Mouse (Mus musculus) thymus, adult 2 months (tissue): Measurements from ENCODE around the gene Creb1. TPM values are rescaled to one million over a fixed set of nuclear protein-coding genes. Genes with fewer than 3 reads are reported as not detected.

ENCODE experiments used
- DNase-seq: peaks from one replicate; pipeline ENCODE4 v3.0.0; 2021
- H3K27ac ChIP-seq: fragments of 200-500 bp; 2 replicates; pipeline ENCODE4 v1.5.1; 2012; ENCODE audit warnings: low read length, control low read depth; ENCODE audit not compliant: control insufficient read depth, insufficient read depth
- H3K27me3 ChIP-seq: fragments of 200-500 bp; 2 replicates; pipeline ENCODE4 v1.6.1; 2012; ENCODE audit warnings: mild to moderate bottlenecking, low read length, moderate library complexity, mixed read lengths; ENCODE audit not compliant: control insufficient read depth, insufficient read depth
- H3K36me3 ChIP-seq: fragments of 200-500 bp; 2 replicates; pipeline ENCODE4 v1.6.1; 2012; ENCODE audit warnings: mild to moderate bottlenecking, low read length, moderate library complexity; ENCODE audit not compliant: control insufficient read depth, insufficient read depth
- H3K4me1 ChIP-seq: fragments of 200-500 bp; replicated peaks from 2 replicates; pipeline ENCODE4 v1.6.1; 2012; ENCODE audit warnings: low read length; ENCODE audit not compliant: control insufficient read depth, insufficient read depth
- H3K4me3 ChIP-seq: fragments of 200-500 bp; 2 replicates; pipeline ENCODE4 v1.5.1; 2012; ENCODE audit warnings: mild to moderate bottlenecking, low read length, control low read depth, moderate library complexity; ENCODE audit not compliant: control insufficient read depth, insufficient read depth
- CTCF ChIP-seq: fragments of 200-500 bp; IDR thresholded peaks from 2 replicates; pipeline ENCODE4 v1.5.1; 2012; ENCODE audit warnings: mild to moderate bottlenecking, control low read depth, low read length, moderate library complexity, borderline replicate concordance; ENCODE audit not compliant: control insufficient read depth, poor library complexity, insufficient read depth; ENCODE audit errors: extremely low read depth
- POLR2A ChIP-seq: fragments of 200-500 bp; IDR thresholded peaks from 2 replicates; pipeline ENCODE4 v1.6.1; 2012; ENCODE audit warnings: mild to moderate bottlenecking, low read length, control low read depth, moderate library complexity; ENCODE audit not compliant: control insufficient read depth, poor library complexity, insufficient read depth; ENCODE audit errors: extremely low read depth
- WGBS: fragments of 180-500 bp; shearing (Covaris S2); methylation state at CpG from one replicate; pipeline ENCODE4 v1.1.7; 2018; 5-methylcytosine and 5-hydroxymethylcytosine counted together
- polyA plus RNA-seq: library from polyadenylated mRNA; depleted of rRNA; stranded (reverse); fragments of >200 nt; gene quantifications from 2 replicates; pipeline ENCODE4 v1.2.3, GENCODE M21; 2012

The Creb1 gene
- polyA plus RNA-seq, 1 experiment, result 74.5 TPM

DNA sequence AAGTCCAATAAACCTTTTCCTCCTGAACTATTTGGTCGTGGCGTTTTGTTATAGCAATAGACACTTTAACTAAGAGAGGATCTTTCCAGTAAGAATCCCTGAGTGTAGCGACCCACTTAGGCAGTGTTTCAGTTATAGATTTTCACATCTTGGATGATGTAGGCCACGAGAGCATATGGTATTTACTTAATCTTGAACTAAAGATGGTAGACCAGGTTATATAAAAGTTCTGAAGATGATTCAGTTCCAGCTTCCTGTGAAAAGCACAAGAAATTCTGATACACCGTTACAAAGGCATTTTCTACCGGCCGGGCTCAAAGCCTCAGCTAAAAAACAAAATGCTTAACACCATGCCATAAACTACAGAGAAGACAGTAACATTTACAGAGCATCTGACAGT, 18.3 kb upstream of the Creb1 start:
- no peak for TF ChIP-seq POLR2A
- no peak for TF ChIP-seq CTCF
- Histone ChIP-seq H3K4me1 (peaks cover 3% of the 10 kb centered on the region; the same call in 1 of the 2 replicates), H3K4me3 (no peak overlapping the region), H3K36me3 (no peaks in the 10 kb centered on the region), H3K27ac (no peak overlapping the region), H3K27me3 (no peaks in the 10 kb centered on the region)
- WGBS, result 95% methylated on average over 7 of the region's 7 CpGs
- DNase-seq, result no peak

DNA sequence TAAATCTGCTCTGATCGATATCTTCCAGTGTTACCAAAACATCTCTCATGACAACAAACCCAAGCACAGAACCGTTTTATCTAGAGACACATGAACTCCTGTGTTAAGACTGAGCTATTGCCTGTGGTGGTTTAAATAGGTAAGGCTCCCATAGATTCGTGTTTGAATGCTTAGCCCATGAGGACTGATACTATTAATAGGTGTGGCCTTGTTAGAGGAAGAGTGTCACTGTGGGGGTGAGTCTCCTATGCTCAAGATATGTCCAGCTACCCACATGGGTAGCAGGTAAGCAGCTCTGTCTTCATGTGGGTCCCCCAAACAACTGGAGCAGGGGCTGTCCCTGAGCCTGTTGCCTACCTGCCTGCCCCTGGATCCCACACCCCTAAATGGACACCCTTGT, 15.9 kb upstream of the Creb1 start:
- DNase-seq, result no peak
- Histone ChIP-seq H3K4me3 (no peak overlapping the region), H3K27me3 (no peaks in the 10 kb centered on the region), H3K4me1 (peaks cover 5% of the 10 kb centered on the region; the same call in 1 of the 2 replicates), H3K36me3 (no peaks in the 10 kb centered on the region), H3K27ac (no peak overlapping the region)
- TF ChIP-seq CTCF, result no peak
- TF ChIP-seq POLR2A, result no peak
- WGBS, result 81% methylated on average over 3 of the region's 3 CpGs

DNA sequence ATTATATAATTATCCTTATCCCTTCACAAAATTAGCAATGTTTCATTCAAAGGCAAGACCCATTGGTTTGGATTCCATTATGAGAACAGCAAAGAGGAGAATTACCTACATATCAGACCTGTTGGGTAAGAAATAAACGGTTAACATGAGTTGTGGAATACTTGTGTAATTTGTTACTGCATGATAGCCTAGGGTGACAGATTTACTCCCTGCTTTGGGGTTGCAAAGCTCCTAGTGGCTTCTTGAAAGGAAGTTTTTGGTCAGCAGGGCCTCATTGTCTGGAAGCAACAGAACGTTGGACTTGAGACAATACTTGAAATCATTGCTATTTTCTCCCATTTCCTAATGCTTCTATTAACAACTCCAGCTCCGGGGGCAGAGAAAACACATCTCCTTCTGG, 14.0 kb upstream of the Creb1 start:
- WGBS, result 41% methylated on average over 3 of the region's 3 CpGs
- H3K4me3 ChIP-seq, result no peak overlapping the region

DNA sequence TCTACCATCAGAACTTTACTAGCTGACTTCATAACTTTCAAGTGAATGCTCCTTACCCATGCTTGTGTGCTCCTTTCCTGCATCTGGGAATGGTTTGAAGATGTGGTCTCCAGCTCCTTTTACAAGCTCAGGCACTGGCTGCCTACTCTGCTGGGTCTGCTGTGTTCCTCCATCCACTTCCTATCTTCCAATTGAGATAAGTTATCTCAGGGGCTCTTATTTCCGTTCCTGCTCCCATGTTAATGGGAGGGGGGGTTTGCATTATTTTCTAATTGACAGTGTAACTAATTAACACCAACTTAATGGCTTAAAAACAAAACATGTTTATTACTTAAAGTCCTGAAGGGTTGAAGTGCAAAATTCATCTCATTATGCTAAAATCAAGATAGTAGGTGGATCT, 13.1 kb upstream of the Creb1 start:
- Histone ChIP-seq H3K36me3 (no peaks in the 10 kb centered on the region), H3K27ac (no peak overlapping the region), H3K4me1 (peaks cover 9% of the 10 kb centered on the region), H3K27me3 (no peaks in the 10 kb centered on the region), H3K4me3 (no peak overlapping the region)
- DNase-seq, result no peak
- TF ChIP-seq POLR2A (no peak), CTCF (no peak)
- WGBS, result 95% methylated on average over 1 of the region's 1 CpGs

More for the DNA sequence above, 14.0 kb upstream of the Creb1 start:
- peaks cover 12% of the 10 kb centered on the region for H3K4me1 ChIP-seq
- H3K27ac ChIP-seq, result no peak overlapping the region
- TF ChIP-seq POLR2A (no peak), CTCF (no peak)
- no peaks in the 10 kb centered on the region for H3K27me3 ChIP-seq
- H3K36me3 ChIP-seq, result no peaks in the 10 kb centered on the region
- DNase-seq, result no peak

DNA sequence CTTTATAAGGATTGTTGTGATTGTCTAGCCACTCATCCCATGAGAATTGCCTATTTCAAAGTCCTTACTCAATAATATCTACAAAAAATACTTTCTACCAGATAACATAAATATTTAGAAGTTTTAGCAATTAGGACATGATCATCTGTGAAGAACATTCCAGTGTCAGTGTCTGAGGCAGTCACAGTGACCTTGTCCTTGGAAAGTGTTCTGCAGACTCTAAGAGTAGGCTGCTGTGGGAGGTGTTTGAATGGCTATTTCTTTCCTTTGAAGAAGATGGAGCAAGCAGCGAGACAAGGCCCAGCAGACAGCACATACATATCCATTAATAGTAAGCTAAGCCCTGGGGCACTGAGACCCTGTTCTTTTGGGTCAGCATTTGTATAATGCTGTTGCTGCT, 12.5 kb upstream of the Creb1 start:
- Histone ChIP-seq H3K27ac (no peak overlapping the region), H3K4me1 (peaks cover 9% of the 10 kb centered on the region), H3K27me3 (no peaks in the 10 kb centered on the region), H3K36me3 (no peaks in the 10 kb centered on the region), H3K4me3 (no peak overlapping the region)
- DNase-seq, result no peak
- 93% methylated on average over 1 of the region's 1 CpGs for WGBS
- TF ChIP-seq CTCF (no peak), POLR2A (no peak)

DNA sequence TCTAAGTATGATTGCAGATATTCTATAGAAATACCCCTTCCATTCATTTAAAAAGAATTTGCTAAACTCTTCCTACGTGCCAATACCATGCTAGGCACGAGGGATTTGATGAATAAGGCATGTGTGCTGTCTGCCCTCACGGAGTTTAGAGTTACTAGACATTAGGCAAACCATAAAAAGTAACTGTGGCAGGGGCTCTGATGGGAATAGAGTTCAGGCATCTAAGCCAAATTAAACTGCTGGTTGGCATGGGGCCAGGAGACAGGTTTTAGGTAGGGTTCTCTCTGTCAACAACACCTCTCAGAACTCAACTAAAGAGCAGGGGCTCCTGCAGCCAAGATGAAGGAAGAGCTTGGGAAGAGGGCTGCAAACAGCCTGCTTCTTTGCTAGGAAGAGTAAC, 10.7 kb upstream of the Creb1 start:
- DNase-seq, result no peak
- H3K36me3 ChIP-seq, result no peaks in the 10 kb centered on the region
- H3K27me3 ChIP-seq, result no peaks in the 10 kb centered on the region
- no peak overlapping the region for H3K4me3 ChIP-seq
- no peak for TF ChIP-seq CTCF
- TF ChIP-seq POLR2A, result no peak
- H3K4me1 ChIP-seq, result peaks cover 9% of the 10 kb centered on the region
- WGBS, result 93% methylated on average over 3 of the region's 3 CpGs
- H3K27ac ChIP-seq, result no peak overlapping the region

DNA sequence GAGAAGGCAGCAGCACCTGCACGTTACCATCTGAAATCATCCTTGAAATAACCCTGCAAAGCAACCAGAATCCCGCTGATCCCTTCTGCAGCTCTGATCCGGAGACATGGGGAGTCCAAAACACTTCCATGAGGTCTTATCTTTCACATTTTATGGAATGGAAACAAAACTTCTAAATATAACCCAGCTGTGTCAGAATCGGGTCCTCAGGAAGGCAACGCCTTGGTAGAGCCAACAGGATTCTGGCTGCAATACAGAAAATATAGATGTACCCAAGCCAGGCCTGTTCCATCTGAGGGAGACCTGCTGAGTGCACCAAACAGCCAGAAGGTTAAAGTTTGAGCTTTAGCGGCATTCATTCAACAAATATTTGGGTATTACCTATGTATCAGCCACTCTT, 9.8 kb upstream of the Creb1 start:
- Histone ChIP-seq H3K4me3 (no peak overlapping the region), H3K4me1 (peaks cover 13% of the 10 kb centered on the region), H3K27ac (no peak overlapping the region), H3K36me3 (no peaks in the 10 kb centered on the region), H3K27me3 (no peaks in the 10 kb centered on the region)
- WGBS, result 94% methylated on average over 6 of the region's 6 CpGs
- TF ChIP-seq POLR2A, result no peak
- no peak for DNase-seq
